Mouse (Mus musculus): ENCODE measurements around the gene Cdh4.

- TF ChIP-seq EP300 (IDR thresholded peaks at IDR 0.05; ENCODE audit: low read depth) (no peak), CTCF (IDR thresholded peaks at IDR 0.05; ENCODE audit: low read depth) (peak; percentile 71)
Observed at GRCm38 (mm10) chr2:179829972-179830371, 387.7 kb downstream of the Cdh4 start.
